Mouse (Mus musculus) forebrain, embryonic 11.5 days (tissue): Measurements from ENCODE around the gene Ptpn14. TPM values are rescaled to one million over a fixed set of nuclear protein-coding genes. Genes with fewer than 3 reads are reported as not detected.
A peak's percentile ranks its signal among the peaks of the same experiment; 100 is the strongest.

Source experiments
- ATAC-seq: fragments of 200-750 bp; cut with Nextera tagmentation; replicated peaks from 2 replicates; pipeline ENCODE4 v1.8.0; 2017; ENCODE audit warnings: moderate TSS enrichment; ENCODE audit not compliant: low FRiP score
- DNase-seq: peaks from one replicate; pipeline ENCODE4 v3.0.0-alpha.2; 2017; ENCODE audit warnings: low spot score
- H3K27ac ChIP-seq: fragments of 300-500 bp; sonication (generic); 2 replicates; pipeline ENCODE4 v1.5.1; 2014; ENCODE audit warnings: low read depth, low read length
- H3K27me3 ChIP-seq: fragments of 300-500 bp; sonication (generic); 2 replicates; pipeline ENCODE4 v1.6.1; 2014; ENCODE audit warnings: mild to moderate bottlenecking, low read length, mixed read lengths; ENCODE audit not compliant: control insufficient read depth, insufficient read depth
- H3K36me3 ChIP-seq: fragments of 300-500 bp; sonication (generic); 2 replicates; pipeline ENCODE4 v1.6.1; 2014; ENCODE audit warnings: mild to moderate bottlenecking, low read length, moderate library complexity, mixed read lengths; ENCODE audit not compliant: control insufficient read depth, insufficient read depth
- H3K4me1 ChIP-seq: fragments of 300-500 bp; sonication (generic); replicated peaks from 2 replicates; pipeline ENCODE4 v1.6.1; 2014; ENCODE audit warnings: low read length, mixed read lengths; ENCODE audit not compliant: control insufficient read depth, insufficient read depth
- H3K4me2 ChIP-seq: fragments of 300-500 bp; sonication (generic); 2 replicates; pipeline ENCODE4 v1.6.1; 2014; ENCODE audit warnings: low read depth, mild to moderate bottlenecking, low read length, moderate library complexity, mixed read lengths; ENCODE audit not compliant: severe bottlenecking
- H3K4me3 ChIP-seq: fragments of 300-500 bp; sonication (generic); 2 replicates; pipeline ENCODE4 v1.5.1; 2014; ENCODE audit warnings: low read depth, low read length
- H3K9ac ChIP-seq: fragments of 300-500 bp; sonication (generic); 2 replicates; pipeline ENCODE4 v1.6.1; 2014; ENCODE audit warnings: low read length
- H3K9me3 ChIP-seq: fragments of 300-500 bp; sonication (generic); 2 replicates; pipeline ENCODE4 v1.6.1; 2016; ENCODE audit warnings: low read length, mixed read lengths; ENCODE audit not compliant: control insufficient read depth
- WGBS: fragments of 180-500 bp; shearing (Covaris S2); extraction: QIAGEN DNeasy Blood & Tissue Kit; methylation state at CpG from one replicate; pipeline ENCODE4 v1.1.7; 2014; 5-methylcytosine and 5-hydroxymethylcytosine counted together
- polyA plus RNA-seq: library from polyadenylated mRNA; unstranded; fragments of >200 nt; fragmentation: Nextera tagmentation; extraction: Ambion mirVana; gene quantifications from 2 replicates; pipeline ENCODE4 v1.2.1, GENCODE M21; 2014

Ptpn14 gene
- polyA plus RNA-seq, 1 experiment from 2014 or later, result 4.5 TPM

DNA sequence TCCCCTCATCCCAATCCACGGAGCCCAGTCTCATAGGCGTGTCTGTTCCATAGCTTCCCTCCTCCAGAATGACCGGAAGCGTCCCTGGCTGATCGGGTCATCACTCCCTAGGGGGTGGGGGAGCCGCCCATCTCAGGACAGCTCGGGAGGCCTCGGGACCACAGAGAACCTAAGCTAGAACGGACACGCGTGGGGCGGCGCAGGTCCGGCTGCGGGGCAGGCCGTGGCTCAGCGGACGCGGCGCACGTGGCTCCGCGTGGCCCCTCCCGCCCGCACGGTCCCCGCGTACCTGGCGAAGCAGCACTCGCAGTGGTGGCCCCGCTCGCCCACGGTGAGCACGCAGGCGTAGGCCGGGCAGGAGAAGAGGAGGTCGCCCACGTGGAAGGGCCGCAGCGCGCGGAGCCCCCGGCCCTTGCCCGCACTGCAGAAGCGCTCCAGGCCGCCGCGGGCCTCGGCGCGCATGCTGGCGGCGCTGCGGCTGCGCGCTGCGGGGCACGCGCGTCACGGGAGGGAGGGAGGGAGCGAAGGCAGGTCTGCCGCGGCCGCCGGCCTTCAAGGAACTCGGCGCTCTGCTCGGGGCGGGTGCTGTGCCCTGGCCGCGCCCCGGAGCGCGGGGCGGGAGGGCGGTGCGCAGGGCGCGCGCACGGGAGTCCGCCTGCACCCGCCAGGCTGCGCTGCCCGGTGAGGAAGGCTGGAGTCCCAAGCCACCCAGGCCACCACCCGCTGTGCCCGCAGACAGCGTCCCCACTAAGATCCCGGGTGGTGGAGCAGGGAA is 193.9 kb downstream of the Ptpn14 start, which contains the start of gene Smyd2:
Gene Smyd2 (minus strand): TSS at position 546 of the 775 bp plus-strand sequence.
- Histone ChIP-seq H3K27ac (0 out of 2 replicates have a peak within 1 kb of the TSS, but pooled peaks have one; percentile 12), H3K4me2 (peak within 1 kb of the TSS; percentile 93), H3K27me3 (peaks cover 4% of the 10 kb centered on the region; the same call in 1 of the 2 replicates), H3K4me3 (peak within 1 kb of the TSS; percentile 71), H3K9me3 (no peaks in the 10 kb centered on the region), H3K9ac (peak within 1 kb of the TSS; percentile 81), H3K4me1 (peaks cover 3% of the 10 kb centered on the region; the same call in 1 of the 2 replicates), H3K36me3 (no peaks in the 10 kb centered on the region)
- DNase-seq (peak; percentile 84), ATAC-seq (peak; percentile 83)
- whole genome bisulfite sequencing, result under 1% methylated on average over 84 of the region's 90 CpGs

DNA sequence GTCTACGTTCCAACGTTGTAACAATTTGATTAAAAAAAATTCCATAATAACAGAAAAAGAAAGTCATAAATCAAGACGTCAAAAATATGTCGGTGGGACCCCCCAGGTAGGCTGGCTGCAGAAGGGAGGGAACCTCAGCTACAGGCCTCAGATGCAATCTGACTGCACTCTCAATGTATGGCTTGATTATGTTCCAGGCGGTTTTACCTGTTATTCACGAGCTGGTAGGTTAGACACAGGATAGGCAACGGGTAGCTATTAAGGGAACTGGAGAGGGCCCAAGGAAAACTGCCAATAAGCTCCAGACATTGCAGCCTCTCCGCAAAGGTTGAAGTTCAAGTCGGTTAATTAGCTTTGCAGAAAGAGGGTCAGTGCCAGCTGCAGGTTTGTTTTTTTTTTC is 194.7 kb downstream of the Ptpn14 start:
- 13% methylated on average over 9 of the region's 9 CpGs for WGBS
- Histone ChIP-seq H3K9ac (peak overlapping the region; percentile 81; the same call in 1 of the 2 replicates), H3K9me3 (no peaks in the 10 kb centered on the region), H3K4me1 (peaks cover 3% of the 10 kb centered on the region; the same call in 1 of the 2 replicates), H3K36me3 (no peaks in the 10 kb centered on the region), H3K4me2 (peak overlapping the region; percentile 93), H3K27ac (no peak overlapping the region), H3K4me3 (peak overlapping the region; percentile 71), H3K27me3 (peaks cover 4% of the 10 kb centered on the region; the same call in 1 of the 2 replicates)
- DNase-seq, result no peak
- 0 out of 2 replicates have a peak, but pooled peaks have one; percentile 19 for ATAC-seq

DNA sequence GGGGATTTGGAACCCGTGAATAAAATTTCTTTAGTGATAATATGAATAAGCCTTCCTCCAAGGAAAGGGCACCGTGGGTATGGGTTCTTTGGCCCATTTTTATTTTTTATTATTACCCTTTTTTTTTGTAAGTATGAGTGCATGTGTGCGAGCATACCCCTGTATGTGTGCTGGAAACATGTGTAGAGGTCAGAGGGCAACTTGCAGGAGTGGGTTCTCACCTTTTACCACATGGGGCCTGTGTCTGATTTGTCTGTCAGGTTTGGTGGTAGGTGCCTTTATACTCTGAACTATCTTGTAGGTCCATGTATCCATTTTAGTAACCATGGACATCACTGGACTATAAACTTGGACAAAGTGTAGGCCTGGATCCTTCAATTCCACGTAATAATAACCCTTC is 195.1 kb downstream of the Ptpn14 start:
- Histone ChIP-seq H3K4me3 (no peak overlapping the region), H3K4me2 (no peak overlapping the region), H3K27me3 (peaks cover 4% of the 10 kb centered on the region; the same call in 1 of the 2 replicates), H3K9me3 (no peaks in the 10 kb centered on the region), H3K36me3 (no peaks in the 10 kb centered on the region), H3K4me1 (peaks cover 3% of the 10 kb centered on the region; the same call in 1 of the 2 replicates), H3K9ac (no peak overlapping the region), H3K27ac (no peak overlapping the region)
- DNase-seq (no peak), ATAC-seq (no peak)
- 72% methylated on average over 4 of the region's 4 CpGs for WGBS

DNA sequence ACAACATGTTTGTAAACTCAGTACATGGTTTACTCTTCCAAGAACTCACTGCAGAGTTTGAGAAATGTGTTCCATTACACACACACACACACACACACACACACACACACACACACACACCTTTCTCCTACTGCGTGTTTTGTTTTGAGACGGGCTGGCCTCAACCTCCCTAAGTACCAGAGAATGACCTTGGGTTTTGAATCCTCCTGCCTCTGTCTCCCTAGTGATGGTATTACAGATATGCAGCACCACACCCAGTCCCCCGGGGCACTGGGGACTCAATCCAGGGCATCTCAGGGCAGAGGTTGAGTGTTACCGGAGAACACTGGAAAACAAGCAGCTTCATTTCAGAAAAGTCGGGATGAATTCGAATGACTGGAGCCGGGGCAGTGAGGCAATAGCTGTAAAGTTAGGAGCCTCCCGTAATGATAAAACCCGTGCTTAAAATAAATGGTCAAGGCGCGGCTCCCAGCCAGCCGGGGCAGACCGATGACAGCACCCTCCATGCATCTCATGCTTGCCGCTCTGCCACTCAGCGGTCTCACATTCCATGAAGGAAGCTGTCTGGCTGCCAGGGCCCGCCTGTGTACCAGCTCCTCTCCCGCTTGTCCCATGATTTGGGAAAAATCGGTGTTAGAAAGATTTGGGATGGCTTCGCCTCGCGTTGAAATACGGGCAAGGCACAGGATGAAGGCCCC is 196.0 kb downstream of the Ptpn14 start:
- 78% methylated on average over 22 of the region's 22 CpGs for WGBS
- Histone ChIP-seq H3K4me2 (no peak overlapping the region), H3K4me1 (peaks cover 3% of the 10 kb centered on the region; the same call in 1 of the 2 replicates), H3K9me3 (no peaks in the 10 kb centered on the region), H3K27ac (no peak overlapping the region), H3K4me3 (no peak overlapping the region), H3K27me3 (peaks cover 4% of the 10 kb centered on the region; the same call in 1 of the 2 replicates), H3K36me3 (no peaks in the 10 kb centered on the region), H3K9ac (no peak overlapping the region)
- no peak for DNase-seq
- no peak for ATAC-seq

DNA sequence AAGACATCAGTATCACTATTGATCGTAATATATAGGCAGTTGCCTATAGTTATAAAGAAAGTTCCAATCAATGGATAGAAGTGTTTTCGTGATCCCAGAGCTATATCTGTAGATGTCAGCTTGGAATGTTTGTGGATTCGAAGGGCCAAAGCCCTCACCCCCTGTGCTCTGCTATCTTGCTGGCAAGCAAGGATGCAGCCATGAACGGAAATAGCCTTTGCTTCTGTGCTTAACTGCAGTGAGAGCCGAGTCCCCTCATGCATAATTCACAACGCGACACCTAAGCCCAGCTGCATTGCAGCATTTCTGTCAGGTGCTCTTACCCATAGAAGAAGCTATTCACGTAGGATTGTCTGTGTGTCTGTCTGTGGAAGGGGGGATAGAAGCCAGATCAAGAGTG is 198.2 kb downstream of the Ptpn14 start:
- Histone ChIP-seq H3K4me3 (no peak overlapping the region), H3K27me3 (peaks cover 4% of the 10 kb centered on the region; the same call in 1 of the 2 replicates), H3K4me1 (peaks cover 3% of the 10 kb centered on the region; the same call in 1 of the 2 replicates), H3K27ac (no peak overlapping the region), H3K36me3 (no peaks in the 10 kb centered on the region), H3K9me3 (no peaks in the 10 kb centered on the region), H3K9ac (no peak overlapping the region), H3K4me2 (no peak overlapping the region)
- ATAC-seq (no peak), DNase-seq (no peak)
- WGBS, result 68% methylated on average over 8 of the region's 8 CpGs

Other genes with a start within 250 kb of the Ptpn14 start
- gene Cenpf, start 40.2 kb upstream of the Ptpn14 start, polyA plus RNA-seq, result 127 and 150 TPM in 2 replicates
- gene Smyd2, start 194.1 kb downstream of the Ptpn14 start, polyA plus RNA-seq, result 43.1 and 46.0 TPM in 2 replicates